Mouse (Mus musculus) urinary bladder, postnatal 4 days (tissue): ENCODE measurements at regions not wholly inside any gene's neighbourhood (a gene's known extent, or its start where the extent isn't known, plus 50 kb on each side); places are given as distances from the start of the nearest gene placed in this dataset.

Experiments used
- DNase-seq, 2 experiments: peaks; one replicate each; pipeline ENCODE4 v3.0.0; 2021 to 2022; ENCODE audit warnings: low spot score in 2 of 2

DNA sequence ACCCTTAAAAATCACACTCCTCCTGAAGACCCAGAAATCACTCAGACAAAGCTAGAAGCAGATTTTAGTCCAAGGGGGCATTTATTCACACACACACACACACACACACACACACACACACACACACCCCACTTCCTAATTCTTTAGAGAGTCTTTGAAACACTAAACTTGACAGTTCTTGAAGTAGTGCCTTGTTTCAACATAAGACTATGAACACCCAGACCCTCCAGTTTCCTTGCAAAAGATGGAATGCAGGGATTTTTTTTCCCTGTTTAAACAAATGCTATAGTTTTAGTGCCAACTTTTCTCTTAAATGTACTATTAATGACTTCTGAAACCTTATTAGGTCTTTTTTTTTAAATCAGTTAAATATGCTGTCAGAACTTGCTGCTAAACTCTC, 279.2 kb upstream of the Fat1 start:
- no peak for DNase-seq

DNA sequence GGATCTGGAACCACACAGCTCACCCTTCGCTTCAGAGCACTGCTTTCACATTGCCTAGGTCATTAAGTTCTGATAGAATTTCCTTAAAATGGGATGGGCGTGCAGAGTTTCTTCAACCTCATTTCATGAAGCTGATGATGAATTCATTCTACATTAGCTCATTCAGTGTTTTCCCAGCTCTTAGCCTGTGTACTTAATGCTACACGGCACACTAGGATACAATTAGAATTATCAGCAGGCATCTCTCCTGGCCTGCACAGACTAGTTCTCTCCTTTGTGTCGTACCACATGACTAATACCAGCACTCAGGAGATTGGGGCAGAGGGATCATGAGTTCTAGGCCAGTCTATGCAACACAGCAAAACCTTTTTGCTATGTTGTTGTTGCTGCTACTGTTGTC, 278.8 kb upstream of the Fat1 start:
- no peak for DNase-seq

DNA sequence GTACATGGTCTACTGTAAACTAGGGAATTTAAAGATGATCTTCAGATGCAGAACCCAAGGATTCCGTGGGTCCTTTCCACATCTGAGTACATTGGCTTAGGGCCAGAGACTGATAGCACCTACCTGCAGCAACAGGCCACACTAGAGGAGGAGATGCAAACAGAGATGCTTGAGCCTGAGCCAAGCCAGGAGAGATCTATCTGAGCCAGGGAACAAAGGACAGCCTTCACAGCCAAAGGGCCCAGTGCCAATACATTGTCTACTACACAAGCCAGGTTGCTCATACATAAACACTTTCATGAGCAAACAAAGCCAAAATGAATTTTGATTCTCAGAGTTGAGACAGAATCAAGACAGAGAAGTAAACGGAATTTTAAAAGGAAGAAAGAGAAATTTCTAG, 273.6 kb upstream of the Fat1 start:
- no peak for DNase-seq

DNA sequence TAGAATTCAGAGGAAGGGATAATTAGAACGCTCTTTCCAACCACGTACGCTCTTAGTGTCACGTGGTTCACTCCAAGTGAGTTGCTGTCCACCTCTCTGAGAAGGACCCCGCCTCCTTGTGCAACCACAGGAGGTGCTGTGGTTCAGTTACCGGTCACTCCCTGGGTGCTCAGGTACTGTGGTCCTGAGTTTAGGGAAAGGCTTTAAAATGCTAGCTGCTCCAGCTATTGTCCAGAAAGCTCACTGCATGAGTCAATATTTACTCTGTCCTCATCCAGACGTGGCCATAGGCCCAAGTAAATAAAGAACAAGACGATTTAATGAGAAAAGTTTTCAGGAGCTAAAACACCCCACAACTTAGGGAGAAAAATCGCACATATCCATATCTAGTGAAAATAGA, 248.1 kb upstream of the Fat1 start:
- DNase-seq, result no peak

DNA sequence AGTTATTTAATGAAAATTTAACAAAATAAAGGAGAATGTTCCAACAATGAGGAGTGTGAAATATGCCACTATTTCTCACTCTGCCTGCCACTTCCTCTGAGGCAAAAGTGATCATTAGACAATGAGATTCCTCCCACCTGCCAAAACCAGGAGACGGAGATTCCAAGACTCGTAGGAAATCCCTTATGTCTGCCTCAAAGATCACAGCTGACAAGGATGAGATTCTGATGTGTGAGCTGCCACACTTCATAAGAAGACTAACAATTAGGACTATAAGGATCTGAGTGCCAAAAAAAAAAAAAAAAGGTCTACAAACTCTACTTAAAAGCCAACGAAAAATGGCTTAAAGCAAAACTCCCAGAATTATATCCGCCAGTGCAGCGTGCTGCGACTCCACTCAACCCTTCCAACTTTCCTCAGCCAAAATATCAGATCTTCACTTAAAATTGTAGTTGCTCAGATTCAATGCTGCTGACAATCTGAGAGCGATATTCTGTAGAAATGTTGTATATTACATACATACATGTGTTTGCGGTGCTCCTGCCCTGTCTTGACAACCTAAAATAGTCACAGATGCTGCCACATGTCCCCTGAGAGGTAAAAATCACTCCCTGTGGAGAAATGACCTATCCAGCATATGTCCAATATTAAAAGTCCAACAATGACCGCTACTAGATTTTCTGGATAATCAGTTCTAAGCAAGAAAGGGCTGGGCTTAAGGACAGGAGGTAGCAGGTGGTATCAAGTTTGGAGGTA, 245.2 kb upstream of the Fat1 start:
- DNase-seq, result no peak

DNA sequence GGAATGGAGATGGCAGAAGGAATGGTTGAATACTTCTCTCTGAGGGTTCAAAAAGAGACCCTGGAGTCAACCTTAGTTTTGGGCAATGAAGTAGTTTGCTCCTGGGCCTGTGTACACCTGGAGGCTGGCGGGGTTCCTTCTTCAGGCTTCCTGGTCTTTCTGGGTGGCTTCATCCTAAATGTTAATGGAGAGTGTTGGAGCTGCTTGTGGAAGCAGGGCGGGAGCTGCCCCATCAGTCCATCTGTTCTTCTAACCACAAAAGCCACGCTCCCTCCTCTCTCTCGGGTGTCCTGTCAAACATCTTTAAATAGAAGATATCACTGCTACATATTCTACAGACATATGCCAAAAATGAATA, 244.7 kb upstream of the Fat1 start:
- DNase-seq, result no peak

DNA sequence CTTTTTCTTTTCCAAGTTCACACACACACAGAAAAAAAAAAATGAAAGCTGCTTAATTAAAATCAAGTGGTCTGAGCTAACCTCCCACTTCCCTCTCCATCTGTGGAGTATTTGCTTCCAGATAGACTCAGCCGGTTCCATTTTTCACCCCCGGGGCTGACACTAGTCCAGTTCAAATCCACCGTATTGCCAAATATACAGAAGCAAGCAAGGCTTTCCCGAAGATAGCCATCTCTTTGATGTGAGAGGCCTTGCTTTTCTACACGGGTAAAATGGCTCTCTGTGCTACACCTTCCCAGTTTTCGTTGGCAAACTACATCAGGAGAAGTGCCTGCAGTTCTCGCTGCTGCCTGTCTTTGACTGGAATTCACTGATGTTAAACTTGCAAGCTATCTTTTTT, 244.1 kb upstream of the Fat1 start:
- no peak for DNase-seq

DNA sequence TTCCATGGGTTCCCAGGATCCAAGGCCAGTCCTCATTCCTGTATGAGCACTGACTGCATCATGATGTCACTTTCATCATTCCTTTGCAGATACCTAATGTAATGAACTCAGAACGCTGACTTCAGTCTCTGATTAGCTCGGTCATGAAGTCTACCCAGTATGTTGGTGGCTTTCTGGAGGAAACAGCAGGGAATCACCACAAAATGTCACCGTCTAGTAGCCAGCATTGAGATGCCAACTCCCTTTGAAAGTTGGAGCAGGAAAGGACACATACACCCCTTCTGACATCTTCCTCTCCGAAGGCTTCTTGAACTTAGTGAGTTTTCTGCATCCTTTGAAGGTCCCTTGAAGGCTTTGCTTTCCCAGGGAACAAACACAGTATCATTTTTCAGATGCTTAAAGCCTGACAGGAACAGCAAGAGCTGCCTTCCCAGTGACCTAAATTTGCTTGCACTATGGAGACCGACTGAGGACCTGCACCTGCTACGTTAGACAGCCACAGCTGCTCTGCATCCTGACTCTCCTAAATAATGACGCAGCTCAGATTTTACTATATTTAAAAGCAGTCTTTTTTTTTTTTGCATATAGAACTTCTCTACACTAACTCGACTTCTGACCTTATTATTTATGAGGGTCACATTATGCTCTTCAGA, 243.1 kb upstream of the Fat1 start:
- DNase-seq, result no peak

DNA sequence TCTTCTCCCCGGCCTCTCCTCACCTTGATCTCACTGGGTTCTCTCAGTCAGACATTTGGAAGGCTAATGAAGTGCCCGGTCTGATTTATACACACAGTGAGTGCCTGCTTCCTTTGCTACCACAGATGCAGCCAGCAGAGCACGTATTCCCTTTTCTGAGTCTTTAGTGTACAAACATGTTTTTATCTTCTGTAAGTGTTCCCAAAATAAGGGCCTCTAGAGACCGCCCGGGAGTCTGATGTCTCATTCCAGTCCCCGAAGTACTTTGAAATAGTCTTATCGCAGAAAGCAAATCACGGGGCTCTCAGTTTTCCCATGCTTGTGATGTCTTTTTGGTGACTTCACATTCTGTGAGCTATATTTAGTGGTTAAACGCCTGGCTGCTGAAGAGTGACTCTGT, 240.4 kb upstream of the Fat1 start:
- DNase-seq, result no peak

DNA sequence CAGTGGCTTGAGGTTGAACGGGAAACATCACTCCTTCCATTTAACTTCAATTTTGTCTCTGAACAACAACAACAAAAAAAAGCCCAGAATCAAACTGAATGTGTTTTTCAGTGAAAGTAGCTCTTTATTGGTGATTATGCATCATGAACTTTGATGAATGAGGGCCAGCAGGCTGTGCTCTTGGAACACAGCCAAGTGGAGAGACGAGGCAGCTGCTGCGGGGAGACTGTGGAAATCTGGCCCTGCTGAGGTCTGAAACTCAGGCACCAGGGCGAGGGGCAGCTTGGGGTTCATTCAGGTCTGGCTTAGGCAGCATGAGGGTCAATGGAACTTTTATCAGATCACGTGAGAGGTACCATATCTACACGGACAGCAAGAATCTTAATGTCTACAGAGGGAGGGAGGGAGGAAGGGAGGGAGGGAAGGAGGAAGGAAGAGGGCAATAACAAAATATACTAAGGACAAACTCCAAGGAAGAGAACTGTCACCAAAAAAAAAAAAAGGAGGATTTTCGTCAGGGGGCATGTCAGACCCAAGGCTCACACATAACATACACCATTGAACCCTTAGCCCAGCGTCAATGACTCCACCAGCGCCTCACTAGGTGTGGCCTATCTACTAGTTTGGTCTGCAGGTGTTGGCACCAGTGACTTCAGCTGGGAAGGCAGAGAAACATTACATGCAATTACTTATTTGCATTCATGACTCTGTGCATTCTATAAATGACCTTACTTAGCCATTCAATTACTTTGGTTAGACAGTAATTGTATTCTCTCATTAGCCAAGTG, 239.0 kb upstream of the Fat1 start:
- DNase-seq, result no peak

DNA sequence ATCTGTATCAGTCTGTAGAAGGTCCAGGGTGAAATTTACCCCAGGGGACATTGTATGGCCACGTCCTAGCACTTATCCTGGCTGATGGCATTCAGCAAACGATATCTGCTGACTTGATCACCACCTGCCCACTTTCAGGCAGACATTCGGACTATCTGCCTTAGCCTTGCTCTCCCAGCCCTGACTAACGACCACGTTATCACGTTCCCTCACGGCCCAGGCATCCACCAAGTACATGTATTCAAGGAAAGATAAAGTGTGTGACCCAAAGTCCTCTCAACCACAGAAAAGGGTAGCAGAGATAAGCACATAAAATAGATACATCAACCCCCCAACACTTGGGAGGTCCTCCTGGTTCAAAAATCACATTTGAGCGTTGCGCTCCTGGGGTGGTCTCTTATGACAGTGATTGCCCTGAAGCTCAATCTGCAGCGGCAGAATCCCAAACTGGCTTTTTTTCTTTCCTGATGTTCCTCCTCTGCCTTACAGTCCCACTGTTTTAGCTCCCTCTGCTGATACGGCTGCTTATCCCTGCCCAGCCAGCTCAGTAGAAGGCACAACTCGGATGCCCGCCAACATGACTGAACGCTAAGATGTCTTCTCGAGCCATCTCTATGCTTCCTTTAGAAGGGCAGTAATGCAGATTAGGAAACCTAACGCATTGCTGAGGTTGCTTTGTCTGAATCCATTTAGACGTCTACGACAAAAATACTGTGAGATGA, 235.7 kb upstream of the Fat1 start:
- no peak for DNase-seq

DNA sequence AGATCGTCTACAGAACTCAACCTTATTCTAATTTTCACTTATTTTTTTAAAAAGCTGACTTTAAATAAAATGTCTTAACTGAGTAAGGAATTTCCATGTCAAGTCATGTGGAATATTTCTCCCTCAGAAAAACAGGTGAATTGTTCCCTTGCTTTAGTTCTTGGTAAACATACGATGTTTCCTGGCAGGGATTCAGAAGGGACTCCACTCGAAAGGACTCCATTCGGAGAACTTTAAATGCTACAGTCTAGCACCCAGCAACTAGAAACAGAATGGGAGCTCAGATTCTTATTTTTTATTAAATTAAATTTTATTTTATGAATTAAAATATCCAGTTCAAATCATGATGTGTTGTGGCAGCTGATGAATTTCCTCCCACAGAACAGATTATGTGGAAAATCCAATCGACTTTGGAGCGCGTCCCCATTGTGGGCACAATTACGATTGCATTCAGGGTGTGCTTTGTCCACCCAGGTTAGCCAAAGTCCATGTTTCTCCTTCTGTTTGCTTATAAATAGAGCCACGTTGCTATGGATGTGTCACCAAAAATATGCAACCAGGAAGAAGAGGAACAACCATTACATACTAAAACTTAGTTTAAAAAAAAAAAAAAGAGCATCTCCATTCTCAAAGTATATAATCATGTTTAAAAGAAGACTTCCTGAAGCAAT, 230.5 kb upstream of the Fat1 start:
- DNase-seq, result no peak

DNA sequence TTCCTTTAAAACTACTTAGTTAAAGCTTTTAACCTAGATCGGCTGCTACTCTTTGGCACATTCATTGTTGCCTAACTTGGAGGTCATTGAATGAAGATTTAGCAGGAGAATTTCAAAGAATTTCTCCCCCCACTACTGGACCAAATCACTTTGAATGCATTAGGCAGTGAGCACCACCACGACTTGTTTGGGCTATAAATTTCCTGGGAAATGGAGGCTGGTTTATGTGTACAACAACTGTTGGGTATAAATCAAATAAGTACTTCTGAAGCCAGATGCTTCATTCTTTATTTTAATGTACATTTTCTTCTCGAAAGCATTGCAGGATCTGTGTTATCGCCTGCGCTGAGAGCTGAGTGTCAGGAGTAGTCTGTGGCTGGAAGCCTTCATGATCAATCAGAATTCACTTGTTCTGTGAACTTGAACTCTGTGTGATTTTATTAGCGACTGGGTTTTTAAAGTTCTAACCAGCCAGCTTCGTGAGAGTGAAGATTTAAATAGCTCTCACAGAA, 226.5 kb upstream of the Fat1 start:
- no peak for DNase-seq

DNA sequence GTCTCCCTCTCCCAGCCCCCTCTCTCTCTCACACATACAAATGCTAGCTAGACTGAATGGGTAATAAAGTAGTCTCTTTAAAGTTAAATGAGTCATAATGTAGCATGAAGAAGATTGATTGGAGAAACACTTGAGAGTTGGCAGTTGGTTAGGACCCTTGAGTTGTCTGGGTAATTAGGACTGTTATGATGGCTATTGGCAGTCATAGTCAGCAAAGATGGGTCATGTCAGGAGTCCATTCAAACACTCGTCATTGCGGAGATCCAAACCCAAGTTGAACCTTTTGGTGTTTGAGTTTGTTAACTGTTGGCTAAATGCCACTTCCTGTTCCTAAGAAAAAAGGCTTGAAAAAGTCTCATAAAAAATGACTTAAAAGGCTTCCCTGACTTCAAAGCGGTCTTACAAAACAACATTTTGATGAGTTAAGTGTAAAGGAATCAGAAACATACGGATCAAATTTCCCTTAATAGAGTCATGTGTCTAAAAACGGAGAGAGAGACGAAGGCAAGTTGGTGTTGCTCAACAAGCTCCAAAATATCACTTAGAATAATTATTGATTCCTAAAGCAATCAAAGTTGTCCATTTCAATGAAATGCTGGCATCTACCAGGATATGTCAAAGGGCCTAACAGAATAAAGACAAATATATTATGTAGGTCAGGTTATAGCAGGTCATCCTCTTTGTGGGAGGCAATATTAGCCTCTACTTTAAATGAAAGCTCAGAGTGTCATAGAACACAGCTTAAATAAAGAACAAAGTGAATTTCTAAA, 225.9 kb upstream of the Fat1 start:
- DNase-seq, result no peak

DNA sequence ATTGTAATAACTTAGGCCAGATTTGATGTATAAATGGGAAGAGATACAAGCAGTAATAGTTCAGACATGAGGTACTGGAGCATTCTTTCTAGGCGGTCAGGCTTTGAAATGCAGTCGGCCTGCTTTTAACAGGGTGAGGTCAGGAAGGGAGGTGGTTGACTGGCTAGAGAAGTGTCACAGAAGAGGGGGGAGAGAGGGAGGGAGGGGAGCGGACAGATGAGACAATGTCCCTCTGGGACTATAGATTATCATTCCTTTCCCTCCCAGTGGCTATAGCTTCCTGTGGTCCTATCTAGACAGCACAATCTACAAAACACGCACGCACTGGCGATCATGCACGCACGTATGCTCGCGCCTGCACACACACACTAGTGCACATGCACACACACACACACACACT, 200.7 kb upstream of the Fat1 start:
- DNase-seq, result no peak

DNA sequence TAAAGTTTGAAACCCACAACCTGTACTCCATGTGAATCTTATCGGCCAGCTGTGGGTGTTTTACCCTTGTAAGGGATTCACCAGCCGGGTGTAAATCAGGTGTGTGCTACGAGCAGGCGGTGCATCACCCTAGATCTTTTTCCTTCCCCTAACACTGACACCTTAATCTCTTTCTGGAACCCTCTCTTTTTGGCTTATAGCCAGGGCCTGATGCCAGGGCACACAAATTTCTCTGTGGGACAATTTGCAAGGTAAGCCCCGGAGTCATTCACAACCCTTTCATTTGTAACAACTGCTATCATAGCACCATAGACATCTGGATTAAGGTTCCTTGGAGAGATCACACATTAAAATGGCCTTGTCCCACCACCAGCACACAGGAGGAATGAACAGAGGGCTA, 199.4 kb upstream of the Fat1 start:
- DNase-seq, result no peak

DNA sequence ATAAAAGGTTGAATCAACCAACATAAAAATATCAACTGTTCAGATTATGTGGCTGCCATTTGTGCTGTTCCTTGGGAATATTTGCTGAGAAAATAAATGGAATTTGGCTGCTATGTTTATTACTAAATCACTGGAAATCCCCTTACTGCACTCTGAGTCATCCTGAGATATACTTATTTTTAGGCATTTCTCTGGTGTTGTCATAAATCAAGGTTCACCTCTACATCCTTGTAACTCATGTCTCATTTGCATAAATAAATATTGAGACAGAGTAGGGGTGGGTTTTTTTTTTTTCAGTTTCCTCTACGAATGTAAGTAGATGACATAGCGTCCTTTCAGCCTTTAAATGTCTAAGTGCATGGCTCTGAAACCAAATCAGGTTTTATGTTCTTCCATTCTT, 191.9 kb upstream of the Fat1 start:
- no peak for DNase-seq

DNA sequence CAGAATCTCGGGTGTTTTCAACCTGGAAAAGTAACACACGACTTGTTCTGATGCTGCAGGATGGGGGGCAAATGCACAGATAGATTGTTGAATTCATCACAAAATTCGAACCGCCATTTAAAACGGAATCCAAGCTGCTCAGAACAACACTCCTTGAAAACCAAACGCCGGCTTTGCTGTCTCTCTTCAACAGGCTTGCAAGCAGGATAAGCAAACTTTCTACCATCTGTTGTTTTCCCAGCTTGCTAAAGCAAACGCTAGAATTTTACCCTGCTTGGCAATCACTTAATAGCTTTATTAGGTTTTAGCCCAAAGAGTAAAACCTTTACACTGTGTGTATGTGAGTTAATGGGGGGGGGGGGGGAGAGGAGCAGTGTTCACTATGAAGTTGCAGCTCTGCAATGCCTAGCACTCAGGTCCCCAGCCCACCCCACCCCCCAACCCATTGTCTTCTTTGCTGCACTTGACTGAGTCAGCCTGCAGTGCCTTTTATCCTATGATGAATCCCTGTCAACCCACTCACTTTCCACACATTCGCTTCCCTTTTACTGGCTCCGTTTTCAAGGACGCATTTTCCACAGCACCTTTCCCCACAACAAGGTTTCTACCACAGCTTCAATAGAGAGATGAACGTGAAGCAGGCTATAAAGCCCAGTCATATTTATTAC, 190.1 kb upstream of the Fat1 start:
- DNase-seq, result no peak

DNA sequence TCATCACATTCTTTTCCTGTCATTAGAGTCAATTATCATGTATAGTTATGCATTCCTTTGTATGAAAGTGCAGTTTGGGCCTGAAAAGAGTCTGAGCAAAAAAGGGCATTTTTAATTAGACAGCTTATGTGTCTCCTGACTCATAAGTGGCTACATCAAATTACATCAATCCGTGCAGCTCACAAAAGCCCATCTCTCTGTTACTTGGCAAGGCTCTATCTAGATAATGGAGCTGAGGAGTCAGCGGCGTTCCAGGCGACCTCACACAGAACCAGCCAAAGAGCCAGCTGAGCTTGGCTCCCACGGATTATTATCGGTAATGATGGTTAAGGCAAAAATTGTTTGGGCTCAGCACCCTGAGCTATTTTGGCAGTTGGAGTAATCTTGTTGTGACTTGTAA, 176.5 kb upstream of the Fat1 start:
- no peak for DNase-seq

DNA sequence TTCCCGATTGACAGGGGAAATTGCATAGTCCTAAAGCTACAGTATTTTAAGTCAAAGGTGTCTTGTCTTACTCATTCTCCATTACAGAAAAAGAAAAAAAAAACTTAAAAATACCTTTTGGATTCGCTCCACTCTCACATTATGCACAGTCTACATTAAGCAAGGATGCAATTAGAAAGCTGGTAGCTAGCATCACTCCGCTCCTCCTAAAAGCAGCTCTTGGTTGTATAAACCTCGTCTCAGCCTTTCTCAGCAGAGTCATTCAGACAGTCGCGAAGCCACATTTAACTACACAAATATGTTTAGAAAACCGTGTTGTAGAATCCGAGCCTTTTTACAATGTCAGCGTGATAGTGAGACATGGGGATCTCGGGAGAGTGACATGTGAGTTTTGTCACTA, 172.5 kb upstream of the Fat1 start:
- DNase-seq, result no peak
